Mouse (Mus musculus) left cerebral cortex, postnatal 36 days (tissue): Measurements from ENCODE around the gene Slc51a. TPM values are rescaled to one million over a fixed set of nuclear protein-coding genes. Genes with fewer than 3 reads are reported as not detected.

ENCODE experiments used
- DNase-seq, 2 experiments: peaks; one replicate each; pipeline ENCODE4 v3.0.0; 2021 to 2022; ENCODE audit warnings: low spot score in 2 of 2, mixed read lengths in 1 of 2
- intact Hi-C: fragments of 180-260 bp; cut with DNase I; formaldehyde crosslinking; loops from one replicate; pipeline ENCODE4 v1.15.1; 2025
- total RNA-seq, 2 experiments: library from RNA; stranded (reverse); gene quantifications; 2 replicates each; pipeline ENCODE4 v1.2.3; 2021

The Slc51a gene
- not detected for total RNA-seq

DNA sequence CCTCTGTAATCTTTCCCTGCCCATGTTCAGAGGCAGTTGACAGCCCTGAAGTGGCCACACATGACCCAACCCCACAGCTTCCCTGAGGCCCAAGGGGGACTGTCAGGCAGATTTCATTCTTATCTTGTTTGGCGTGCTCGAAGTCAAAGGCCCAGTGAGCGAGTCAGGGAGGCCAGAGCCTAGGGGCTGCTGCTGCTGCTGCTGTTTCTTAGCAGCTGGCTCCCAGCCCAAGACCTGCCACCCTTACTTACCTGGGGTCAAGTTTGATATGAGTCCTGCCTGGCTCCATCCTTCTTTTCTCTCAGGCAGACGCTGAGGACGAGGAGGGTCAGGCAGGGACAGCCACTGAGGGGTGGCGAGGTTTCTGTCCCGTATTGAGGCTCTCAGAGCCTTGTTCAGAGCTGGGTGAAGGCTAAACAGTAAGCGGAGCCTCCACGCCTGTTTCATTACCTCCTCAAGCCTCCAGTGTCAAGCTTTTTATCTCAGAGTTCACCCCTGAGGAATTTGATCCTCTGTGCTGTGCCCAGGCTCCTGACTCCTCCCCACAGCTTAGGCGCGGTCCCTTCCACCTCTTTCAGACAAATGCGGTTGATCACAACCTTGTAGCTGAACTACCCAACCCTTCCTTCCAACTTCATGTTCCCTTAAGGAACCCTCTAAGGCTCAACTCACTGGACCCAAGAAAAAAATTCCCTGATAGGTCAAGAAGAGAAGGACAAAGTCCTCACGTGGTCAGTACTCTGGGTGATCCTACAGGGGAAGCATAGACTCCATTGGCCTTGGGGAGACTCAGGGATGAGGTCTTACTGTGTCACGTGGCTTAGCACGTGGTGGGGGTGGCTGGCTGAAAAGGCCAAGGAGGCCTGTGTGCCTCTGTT is at the start of gene Slc51a:
Slc51a (minus strand) TSS at position 646 of the 878 bp plus-strand sequence.
- intact Hi-C loops, result no loop called here

DNA sequence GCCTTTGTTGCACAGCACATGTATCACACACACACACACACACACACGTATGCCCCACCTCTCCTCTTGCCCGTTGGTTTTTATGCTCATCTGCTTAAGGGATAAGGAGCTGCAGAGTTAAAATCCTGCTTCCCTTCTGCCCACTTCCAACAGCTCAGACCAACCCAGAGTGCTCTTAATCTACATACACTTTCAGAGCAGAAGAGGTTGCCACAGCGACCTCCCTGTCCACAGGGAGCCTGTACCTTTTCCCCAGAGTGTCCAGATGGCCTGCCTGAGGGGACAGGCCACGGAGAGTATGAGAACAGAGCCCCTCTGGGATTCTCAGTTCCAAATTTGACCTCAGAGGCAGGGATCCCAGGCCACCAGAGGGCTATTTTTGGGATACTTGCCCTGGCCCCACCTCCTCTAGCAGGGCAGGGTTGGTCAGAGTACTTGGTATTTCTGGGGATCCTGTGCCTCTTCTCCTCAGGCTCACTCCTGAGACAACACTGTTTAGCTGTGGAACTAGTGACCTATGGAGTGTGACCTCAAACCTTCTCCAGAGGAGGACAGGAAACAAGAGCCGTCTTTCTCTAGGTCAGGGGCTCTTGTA is 47.6 kb upstream of the Slc51a start:
- no peak for DNase-seq

More for the DNA sequence above, at the start of gene Slc51a:
- DNase-seq, result no peak

DNA sequence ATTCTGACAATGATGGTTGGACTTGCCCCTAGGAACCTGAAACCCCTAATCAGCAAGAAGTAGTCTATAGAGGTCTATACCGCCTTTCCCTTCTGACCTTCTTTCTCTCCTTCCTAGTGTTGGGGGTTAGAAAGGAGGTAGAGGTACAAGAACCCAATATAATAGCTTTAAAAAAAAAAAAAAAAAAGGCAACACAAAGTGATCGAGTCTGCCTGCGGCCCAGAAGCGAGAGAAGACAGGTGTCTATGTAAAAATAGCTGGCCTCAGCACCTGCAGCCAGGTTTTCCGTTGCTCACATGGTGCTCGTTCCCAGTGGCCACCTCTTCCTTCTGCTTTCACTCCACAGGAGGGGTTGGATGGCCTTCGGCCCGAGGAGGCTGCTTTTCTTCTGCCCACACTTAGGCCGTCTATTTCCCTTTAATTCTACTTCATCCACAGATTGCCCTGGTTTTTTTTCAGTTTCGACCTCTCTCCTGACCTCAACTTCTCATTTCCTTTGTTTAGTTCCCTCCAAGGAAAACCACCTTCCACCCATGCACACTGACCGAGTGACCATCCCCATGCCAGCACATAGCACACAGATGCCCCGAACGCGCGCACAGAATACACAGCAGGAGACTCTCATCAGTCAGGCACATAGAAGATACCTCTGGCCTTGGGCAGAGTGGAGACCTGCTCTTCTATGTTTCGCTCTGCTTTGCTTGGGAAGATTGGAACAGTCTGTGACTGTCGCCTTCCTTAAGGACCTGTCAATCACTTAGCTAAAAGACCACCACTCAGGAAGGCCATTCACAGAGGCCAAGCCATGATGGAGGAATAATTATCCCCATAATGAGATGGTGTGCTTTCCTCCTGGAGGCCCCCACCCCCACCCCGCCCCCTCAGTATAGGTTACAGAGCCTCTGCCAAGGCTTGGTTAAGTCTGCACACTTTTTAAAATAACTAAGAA is 45.5 kb upstream of the Slc51a start:
- intact Hi-C loops, result no loop called here
- DNase-seq, result no peak

More for the DNA sequence above, 47.6 kb upstream of the Slc51a start:
- intact Hi-C loops, result no loop called here

DNA sequence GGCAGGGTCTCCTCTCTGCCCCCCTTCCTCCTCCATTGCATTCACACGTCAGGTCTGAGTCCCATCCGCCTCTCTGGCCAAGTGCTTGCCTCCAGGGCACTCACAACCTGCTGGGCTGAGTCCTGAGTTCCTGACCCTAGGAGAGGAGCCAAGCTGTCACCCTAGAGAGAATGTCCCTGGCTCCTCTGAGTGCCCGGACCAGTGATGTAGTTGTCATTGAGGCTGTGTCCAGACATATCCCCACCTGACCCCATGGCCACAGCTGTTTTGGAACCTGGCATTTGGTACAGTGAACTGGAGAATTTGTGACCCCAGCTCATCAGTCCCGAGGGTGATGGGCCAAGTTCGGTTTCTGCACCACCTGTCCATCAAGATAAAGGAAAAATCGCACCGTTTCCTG is 39.2 kb upstream of the Slc51a start:
- intact Hi-C loops, result no loop called here
- no peak for DNase-seq

DNA sequence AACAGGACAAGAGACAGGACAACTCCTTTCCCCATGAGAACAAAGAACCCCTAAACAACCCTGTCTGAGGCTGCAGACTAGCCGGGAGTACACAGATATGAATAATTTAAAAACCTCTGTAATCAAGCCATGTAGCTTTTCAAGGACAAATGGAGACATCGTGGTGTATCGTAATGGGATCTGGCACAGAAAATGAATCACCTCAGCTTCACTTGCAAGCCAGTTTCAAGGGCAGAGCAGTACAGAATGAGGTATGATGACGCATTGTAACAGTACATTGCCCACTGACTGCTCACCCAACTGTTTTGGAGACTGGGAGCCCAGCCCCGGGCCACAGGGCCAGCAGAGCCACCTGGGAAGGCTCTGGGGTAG is 36.6 kb upstream of the Slc51a start:
- intact Hi-C loops, result no loop called here
- DNase-seq, result no peak

DNA sequence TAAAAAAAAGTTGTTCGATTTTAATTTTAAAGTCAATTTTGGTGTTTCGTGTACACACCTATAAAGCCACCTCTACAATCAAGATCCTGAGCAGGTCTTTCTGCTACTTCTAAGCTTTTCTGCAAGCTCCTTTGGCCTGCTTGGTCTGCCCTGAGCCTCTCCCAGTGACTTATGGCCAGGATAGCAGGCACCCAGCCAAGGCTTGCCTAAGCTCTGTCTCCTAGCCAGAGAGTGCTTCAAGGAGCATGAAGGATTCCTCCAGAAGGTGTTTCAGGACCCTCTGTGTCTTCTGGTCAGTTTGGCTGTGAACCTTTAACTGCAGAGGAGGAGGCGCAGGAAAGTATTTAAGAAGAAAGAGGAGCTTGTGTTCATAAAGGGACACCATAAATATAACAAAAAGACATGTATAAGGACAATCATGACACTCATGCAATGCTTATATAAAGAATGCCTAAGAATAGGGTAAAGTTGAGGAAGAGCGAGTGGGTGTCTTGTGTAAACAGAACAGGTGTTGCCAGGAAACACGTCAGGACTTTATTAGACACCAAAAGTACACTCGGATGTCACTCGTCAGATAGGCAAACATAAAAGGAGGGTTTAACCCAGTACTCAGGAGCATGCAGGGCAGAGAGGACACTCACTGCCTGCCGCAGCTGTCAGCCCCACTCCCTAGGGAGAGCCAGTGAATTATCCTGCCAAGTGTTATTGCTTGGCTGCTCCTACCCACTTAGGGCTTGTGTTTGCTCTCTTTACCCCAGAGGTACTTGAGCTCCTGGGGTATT is 36.0 kb upstream of the Slc51a start:
- intact Hi-C loops, result no loop called here
- DNase-seq, result peak in 1 of 2 experiments; percentile 26

DNA sequence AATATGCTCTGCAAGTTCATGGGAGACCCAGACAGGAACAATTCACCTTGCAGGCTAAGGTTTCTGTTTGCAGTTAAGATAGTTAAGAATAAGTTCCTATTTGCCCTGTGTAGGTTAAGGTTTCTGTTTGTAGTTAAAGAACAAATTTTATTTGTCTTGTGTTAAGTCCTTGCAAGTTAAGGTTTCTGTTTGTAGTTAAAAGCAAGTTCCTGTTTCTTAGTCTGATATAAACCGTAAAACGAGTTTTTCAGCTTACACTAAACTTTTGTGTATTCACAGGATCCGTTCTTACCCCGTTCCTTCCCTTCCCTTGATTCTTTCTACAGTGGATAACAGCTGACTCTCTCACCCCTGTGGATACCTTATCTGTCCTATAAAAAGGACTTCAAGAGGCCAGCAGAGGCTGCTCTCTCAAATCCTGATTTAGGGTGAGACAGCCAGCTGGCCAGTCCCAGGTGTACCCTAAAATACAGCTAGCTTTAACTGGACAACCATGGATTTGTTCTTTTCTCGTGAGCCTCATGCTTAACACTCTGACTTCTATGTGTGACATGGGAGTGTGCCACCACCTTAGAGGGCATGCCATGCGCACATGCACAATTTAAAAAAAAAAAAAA is 35.0 kb upstream of the Slc51a start:
- intact Hi-C loops, result no loop called here
- no peak for DNase-seq

DNA sequence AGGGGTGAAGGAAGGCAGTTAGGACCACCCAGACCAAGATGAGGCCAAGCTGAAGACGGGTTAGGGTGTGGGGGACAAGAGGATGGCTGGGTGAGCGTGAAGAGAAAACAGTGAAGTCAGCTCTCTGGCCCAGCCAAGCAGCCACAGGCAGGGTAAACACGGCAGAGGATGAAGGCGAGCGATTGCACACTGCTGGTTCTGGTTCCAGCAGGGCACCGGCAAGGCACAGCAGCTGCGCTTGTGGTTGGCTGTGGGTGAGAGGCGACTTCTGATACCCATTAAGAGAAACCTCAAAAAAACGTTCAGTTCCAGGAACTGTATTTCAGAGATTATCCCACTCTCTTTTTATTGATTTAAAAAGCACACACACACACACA is 32.7 kb upstream of the Slc51a start:
- intact Hi-C loops, result no loop called here
- DNase-seq, result no peak

DNA sequence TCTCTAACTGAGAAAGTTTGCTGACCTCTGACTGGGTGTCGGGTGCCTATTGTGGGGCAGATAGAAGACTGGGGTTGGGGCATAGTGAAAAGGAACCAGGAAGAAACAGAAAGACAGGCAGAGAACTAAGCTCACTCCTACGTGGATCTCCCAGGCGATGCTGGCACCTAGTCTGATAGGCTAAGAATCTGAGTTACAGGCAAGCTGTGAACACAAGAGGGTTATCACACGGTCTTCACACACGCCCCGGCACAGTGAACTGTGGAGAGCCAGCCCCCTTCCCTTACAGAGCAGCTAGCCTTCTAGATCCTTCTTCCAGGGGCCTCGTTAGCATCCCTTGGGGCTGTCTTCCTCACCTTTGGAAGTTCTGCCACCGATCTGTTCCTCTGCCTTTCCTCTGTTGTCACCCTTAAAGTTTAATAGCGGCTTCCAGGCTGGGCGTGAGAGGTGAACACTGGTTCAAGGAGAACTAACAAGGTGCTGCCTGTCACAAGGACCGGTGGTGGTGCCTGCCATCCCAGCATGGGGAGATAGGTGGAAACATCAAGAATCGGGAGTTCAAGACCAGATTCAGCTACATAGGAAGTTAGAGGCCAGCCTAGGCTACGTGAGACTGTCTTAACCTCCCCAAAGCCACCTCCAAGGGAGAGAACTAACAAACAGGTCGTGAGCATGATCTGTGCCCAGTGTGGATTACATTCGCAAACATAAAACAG is 32.1 kb upstream of the Slc51a start:
- DNase-seq, result no peak
- intact Hi-C loops, result no loop called here

DNA sequence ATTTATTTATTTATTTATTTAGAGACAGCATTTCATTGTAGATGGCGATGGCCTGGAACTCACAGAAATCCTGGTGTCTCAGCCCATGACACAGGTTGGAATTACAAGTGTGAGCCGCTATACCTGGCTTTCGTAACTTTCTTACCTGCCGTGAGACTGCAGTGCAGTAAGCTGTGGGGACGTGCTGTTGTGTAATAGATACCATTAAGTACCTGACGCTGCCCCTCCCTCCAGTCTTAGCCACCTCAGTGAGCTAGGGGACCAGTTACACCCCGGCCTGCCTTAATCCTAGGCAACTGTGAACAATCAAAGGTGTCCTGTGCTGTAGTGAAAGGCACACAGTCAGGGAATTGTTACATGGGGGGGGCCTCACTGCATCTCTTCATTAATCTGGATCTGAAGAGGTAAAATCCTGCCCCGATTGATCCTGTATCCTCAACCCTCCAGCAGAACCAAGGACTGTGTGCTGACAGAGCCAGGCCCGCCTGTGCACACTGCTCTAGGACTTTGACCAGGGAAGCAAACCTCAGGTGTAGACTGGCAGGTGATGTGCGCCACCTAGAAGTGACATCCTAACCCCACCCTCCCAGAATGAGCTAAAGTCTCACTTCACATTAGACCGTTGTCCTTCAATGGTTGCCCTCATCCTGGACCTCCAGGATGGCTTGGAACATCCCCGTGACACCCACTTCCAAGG is 30.3 kb upstream of the Slc51a start:
- intact Hi-C loops, result no loop called here
- DNase-seq, result no peak

DNA sequence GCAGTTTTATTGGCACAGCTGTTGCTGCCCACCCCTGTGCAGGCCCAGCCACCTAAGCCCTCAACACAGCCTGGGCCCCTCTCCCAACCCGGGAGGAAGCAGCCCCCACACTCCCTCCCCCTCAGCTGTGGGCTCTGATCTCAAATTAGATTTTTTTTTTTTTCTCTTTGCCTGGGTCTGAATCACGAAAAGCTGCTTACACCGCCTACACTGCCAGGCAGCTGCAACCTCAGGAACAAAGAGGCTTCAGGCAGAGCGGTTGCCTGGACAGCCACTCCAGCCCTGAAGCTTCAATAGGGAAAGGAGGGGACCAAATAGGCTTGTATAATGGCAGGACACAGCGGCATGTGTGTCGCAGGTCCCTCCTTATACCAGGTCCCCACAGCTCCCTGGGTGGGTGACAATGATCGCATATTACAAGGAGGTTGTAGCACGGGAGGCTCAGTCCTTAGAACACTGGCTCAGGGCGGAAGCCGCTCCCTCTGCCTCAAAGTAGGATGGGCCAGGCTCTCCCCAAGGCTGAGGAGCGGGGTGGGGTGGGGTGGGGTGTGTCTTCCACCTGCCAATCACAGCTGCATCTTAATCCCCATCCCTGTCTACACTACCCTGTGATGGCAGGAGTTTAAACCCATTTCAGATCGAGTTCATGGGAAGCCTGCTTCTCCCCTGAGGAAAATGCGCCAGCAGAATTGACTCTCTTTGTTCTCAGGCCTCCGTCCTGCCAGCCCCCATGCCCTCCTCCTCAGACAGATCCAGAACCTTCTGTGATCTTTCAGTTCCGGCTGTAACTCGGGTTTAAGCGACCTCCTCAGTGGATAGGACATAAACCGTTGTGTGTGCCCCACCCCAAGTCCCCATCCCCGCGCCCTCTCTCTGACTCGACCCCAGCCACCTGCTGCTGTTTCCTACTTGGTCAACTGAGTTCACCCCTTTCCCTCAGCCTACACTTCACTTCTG is 28.6 kb upstream of the Slc51a start:
- intact Hi-C loops, result loop anchor here (1.0 kb wide), 1 partner anchor 92 kb away; the partner anchor contains the start of gene Tfrc

DNA sequence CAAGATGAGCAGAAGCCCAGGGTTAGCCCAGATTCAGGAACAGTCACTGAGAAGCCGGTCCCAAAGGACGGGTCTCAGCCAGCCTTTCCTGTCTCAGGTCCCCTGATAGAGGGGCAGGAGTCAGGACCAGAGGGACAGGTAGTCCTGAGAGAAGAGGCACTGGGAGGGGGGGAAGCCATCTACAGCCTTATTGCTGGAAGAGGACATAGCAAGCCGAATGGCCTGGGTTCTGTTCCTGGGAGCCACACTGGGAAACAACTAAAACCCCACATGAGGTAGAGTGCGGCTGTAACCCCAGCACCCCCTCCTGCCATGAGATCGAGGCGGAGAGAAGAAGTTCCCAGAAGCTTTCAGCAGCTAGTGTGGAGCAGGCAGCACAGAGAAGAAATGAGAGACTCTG is 26.3 kb upstream of the Slc51a start:
- no peak for DNase-seq
- intact Hi-C loops, result no loop called here

More for the DNA sequence above, 28.6 kb upstream of the Slc51a start:
- peak; percentile 82 to 84 for DNase-seq

DNA sequence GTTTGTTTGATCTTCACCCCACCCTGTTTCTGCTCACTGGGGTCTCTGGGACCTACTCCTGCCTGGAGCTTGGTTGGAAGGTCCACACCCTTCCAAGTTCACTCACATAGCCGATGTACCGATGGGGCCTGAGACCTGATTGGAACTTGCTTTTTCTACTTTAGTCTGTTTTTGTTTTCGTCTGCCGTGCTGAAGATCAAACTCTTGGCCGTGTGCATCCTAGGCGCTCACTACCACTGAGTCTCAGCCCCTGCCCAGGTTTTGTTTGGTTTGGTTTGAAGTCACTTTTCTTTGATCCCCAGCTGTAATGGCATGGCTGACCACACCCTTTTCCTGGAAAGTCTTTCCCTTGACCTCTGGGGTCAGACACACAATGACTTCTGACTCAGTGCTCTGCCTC is 25.7 kb upstream of the Slc51a start:
- intact Hi-C loops, result no loop called here
- no peak for DNase-seq

DNA sequence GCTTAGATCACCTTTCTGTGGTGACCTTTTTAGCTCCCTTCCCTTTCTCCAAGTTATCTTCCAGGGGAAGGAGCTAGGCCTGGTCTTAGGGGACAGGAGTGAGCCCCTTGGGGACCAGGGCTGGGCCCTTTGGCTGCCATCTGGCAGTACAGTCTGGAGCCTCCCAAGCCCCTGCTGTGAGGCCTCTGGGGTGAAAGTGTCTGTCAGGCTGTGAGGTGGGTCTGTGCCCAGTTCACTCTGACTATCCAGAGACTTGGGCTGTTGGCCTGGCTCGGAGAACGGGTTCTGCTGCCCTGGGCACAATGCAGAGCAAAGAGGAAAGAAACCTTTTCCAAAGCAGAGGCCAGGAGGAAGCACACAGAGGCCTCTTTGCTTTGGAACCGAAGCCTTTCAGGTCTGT is 25.2 kb upstream of the Slc51a start:
- intact Hi-C loops, result no loop called here
- DNase-seq, result no peak

DNA sequence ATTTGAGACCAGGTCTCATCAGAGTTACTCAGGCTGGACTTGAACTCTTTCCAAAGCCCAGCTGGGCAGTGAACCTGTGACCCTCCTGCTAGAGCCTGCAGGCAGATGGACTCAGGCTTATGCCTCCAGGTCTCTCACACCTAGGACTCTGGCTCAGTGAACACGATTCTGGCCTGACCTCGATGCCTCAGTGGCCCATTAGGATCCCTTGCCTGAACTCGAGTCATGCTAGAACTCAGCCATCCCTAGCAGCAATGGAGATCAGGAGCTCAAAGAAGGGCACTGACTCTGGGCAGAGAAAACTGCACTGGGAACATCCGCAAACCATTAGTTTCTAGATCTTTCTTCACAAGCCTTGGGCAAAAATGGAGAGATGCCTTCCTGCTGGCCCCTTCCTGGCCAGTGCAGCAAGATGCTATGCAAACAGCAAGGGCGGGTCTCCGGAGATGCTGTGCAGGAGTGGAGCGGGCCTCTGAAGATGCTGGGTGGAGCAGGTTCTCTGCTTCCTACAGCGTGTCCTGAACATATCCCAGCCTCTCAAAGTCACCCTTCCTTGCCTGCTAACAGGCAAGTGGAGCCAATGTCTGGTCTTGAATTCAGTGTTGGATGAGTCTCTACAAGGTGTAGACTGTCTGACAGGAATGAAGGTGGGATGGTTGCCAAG is 24.3 kb upstream of the Slc51a start:
- no peak for DNase-seq
- intact Hi-C loops, result no loop called here

DNA sequence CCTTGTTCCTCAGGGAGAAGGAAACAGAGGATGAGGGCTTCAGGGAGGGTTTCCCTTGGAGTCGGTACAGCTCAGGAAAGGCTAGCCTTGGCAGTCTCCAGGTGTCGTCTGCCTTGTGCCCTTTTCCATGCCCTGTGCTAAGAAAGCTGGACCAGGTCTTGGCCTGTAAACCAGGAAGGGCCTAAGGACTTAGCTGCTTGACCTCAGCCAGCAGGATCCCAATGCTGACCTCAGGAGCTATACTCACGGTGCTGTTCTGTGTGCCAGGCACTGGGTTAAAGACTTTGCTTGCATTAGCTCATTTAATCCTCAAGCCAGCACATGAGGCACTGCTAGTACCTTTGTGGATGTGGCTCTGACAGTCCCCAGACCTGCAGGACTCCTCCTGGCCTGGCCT is 23.7 kb upstream of the Slc51a start:
- intact Hi-C loops, result no loop called here
- DNase-seq, result no peak
